Mouse (Mus musculus) layer of hippocampus, adult 9-11 months (tissue): ENCODE data around the gene Cd300lg.

Experiments used
- DNase-seq: peaks from one replicate; pipeline ENCODE4 v3.0.0; 2022

Cd300lg gene

GRCm38 (mm10) chr11:102052697-102053096 is 11.4 kb downstream of the Cd300lg start:
- DNase-seq, result no peak

- DNase-seq, result no peak
These were observed 11.9 kb downstream of the Cd300lg start for GRCm38 (mm10) chr11:102053183-102053582.

DNA sequence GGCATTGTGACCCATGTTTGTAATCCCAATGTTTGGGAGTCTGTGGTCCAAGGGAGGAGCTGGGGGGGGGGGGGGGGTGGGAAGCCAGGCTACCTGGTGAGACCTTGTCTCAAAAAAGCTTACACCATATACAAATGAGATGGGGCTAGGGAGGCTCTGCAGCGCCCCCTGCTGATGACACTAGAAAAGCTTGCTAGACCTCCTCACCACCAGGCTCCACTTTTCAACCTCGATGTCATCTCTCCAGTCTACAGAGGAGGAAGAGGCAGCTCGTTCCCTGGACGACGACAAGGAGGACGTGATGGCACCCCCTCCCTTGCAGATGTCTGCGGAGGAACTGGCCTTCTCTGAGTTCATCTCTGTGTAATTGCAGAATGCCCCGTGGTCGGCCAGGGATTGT is 12.5 kb downstream of the Cd300lg start:
- DNase-seq, result peak; percentile 32

DNA sequence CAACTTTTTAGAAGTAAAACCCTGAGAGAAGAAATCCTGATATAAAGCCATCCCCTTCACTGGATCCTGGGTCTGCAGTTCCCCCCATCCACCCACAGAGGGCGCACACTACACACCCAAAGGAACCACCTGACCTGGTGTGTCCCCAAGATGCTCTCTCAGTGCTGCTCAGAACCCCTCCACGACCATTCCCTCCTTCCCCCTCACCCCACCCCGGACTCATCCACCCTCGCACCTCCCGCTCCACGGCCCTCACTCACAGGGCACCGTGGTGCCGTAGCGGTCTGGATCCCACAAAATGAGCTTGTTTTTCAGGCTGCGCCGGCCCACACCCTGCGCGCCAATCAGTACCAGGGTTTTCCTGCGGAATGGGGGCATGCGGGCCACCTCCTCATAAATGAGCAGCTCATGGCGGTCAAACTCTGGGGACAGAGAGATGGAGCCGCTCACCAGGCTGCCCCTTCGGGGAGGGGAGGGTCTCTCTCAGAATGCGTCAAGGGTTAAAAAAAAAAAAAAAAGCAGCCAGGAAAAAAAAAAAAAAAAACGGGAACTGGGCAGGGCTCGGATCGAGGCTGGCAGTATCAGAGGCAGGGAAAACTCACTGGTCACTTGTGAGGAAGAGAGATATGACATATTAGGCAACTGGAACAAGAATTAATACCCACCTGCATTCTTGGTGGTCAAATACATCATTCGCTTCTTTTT is 20.1 kb downstream of the Cd300lg start:
- DNase-seq, result peak; percentile 77

- no peak for DNase-seq
These were observed 20.7 kb downstream of the Cd300lg start for GRCm38 (mm10) chr11:102061941-102062473.

- DNase-seq, result no peak
These were observed 21.8 kb downstream of the Cd300lg start for GRCm38 (mm10) chr11:102063076-102063475.

DNA sequence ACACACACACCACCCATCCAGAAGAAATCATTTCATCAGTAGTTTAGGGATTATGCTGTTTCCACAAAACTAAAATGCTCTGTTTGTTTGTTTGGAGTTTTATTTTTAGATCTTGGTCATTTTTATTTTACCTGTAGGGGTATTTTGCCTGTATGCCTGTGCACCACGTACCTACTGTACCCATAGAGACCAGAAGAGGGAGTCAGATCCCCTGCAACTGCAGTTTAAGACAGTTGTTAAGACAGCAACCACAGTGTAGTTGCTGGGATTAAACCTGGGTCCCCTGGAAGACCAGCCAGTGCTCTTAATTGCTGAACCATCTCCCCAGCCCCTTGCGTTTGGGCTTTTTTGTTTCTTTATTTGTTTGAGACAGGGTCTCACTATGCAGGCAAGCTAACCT is 27.7 kb downstream of the Cd300lg start:
- no peak for DNase-seq

- peak; percentile 67 for DNase-seq
These were observed 28.3 kb downstream of the Cd300lg start for GRCm38 (mm10) chr11:102069633-102070032.

GRCm38 (mm10) chr11:102070426-102070825 is 29.1 kb downstream of the Cd300lg start:
- DNase-seq, result no peak

DNA sequence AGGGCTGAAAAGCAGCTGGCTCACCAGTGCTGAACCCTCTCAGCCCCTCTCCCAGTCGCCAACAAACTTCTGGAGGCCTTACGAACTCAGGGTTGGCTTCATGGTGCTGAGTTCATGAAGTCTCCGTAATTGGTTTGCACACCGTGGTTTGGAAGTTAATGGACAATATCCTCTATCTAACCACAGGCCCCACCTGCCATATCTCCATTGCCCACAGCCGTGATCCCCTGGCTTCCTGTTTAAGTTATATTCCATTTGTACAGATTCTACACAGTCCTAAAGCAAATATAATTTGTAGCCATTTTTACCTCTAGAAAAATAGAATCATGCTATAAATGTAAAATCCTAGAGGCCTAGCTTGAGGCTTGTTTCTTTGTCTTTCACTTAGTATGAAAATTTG is 31.4 kb downstream of the Cd300lg start:
- no peak for DNase-seq

DNA sequence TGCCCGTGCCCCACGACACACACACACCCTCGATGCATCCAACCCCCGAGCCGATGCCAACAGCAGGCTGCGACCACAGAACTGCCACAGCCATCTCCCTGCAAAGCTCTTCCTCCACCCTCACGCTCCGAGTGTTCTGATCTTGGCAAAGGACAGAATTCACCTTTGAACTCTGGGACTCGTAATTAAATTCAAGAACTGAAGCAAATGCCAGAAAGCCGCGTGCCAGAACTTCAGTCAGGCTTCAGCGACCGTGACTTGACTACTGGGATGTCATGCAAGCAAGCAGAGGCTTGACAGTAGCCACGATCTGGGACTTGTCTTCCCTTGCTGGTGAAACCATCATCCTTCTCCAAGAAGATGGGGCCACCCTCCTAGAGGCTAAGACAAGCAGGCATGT is 32.4 kb downstream of the Cd300lg start:
- no peak for DNase-seq

DNA sequence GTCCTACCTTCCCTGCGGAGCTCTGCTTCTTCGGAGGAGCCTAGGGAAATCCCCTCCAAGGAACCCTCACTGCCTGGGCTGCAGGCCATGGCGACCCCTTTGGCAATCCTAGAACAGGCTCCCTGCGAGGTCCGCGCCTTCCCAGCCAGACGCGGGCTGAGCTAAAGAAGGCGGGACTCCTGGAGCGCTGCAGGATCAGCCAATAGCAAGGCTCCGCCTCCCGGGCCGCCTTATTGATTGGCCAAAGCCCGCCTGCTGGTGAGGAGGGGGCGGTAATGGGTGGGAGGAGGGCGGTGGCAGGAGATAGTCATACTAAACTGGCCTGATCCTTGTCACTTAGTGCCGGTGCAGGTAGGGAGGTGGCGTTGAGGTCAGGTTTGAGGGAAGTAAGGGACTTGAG is 41.0 kb downstream of the Cd300lg start:
- DNase-seq, result peak; percentile 85

- no peak for DNase-seq
These were observed 41.9 kb downstream of the Cd300lg start for GRCm38 (mm10) chr11:102083193-102083592.

DNA sequence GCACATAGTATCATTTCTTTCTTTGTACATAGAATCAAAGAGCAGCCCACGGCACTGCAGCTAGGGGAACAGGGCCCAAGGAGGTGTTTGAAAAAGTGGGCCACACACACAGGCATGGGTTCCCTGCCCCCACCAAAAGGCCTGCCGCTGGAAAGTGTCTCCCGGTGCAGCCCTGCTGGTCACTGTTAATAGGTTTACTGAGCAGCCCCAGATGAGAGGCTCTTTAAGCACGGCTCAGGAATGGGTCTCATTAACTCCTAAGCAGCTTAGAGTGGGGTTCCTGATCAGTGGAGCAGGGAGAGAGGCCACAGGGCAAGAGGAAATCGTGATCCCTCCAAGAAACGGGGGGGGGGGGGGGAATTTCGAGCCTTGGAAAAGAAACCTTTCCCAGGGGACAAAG is 42.9 kb downstream of the Cd300lg start:
- DNase-seq, result no peak

GRCm38 (mm10) chr11:102086331-102086730 is 45.0 kb downstream of the Cd300lg start:
- DNase-seq, result peak; percentile 88

DNA sequence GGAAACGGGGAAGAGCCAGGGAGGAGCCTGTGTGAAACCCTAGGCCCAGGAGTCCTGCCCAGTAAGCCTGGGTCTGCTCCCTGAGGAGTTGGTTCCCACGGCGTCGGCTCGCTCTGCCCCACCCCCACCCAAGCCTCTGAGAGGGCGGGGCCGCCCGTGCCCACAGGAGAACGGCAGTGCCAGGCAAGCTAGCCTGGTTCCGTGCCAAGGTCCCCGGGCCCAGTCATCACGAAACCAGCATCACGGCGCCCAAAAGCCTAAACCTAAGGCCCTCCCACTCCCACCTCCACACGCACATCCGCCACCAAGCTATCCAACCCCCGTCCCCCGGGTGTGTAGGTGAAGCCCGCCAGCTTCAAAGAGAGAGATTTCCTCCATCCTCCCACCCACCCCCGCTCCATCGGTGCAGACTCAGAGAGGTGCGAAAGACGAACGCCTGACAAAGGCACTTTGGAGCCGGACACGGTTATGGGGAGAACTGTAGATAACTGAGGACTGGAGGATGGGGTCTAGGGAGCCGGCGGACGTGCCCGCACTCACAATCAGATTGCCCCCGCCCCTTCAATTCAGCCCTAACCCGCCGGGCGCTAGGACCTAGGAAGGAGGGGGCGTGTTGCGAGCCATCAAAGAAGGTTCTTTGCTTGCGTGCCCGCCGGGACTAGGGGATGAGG is 45.9 kb downstream of the Cd300lg start:
- DNase-seq, result peak; percentile 92

GRCm38 (mm10) chr11:102087931-102088898 is 46.9 kb downstream of the Cd300lg start, which contains the start of gene Mpp2:
Gene Mpp2, minus strand, starts transcription at chr11:102088515.
- peak; percentile 73 for DNase-seq

GRCm38 (mm10) chr11:102089088-102089808 is 47.9 kb downstream of the Cd300lg start:
- peak; percentile 65 for DNase-seq

- no peak for DNase-seq
These were observed 54.4 kb downstream of the Cd300lg start for GRCm38 (mm10) chr11:102095676-102096075.

GRCm38 (mm10) chr11:102096446-102096845 is 55.1 kb downstream of the Cd300lg start:
- no peak for DNase-seq

DNA sequence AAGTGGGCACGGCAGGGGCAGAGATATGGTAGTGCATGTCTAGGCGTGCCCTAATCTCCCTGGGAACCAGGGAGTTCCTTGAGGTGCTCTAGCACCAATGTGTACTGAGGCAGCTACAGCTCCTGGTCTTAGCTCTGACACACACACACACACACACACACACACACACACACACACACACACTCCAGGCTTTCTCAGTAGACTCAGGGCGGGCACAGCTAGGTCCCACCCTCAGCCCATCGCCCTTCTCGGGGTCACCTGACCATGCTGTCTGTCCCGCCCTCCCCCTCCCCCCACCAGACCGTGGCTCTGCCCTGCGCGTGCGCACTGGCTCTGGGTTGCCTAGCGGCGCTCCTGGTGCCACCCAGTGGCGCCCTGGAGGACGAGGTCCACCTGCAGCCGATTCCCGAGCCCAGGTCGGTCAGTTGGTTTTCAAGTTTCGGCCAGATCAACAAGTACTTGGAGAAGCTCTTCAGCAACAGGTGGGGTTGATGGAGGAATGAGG is 55.6 kb downstream of the Cd300lg start:
- DNase-seq, result peak; percentile 60

- no peak for DNase-seq
These were observed 59.9 kb downstream of the Cd300lg start, which contains the start of gene Ppy for GRCm38 (mm10) chr11:102101219-102101618. Gene Ppy, minus strand, starts transcription at chr11:102101319.
